Mouse (Mus musculus): ENCODE results near the gene Fignl1. TPM values are rescaled to one million over a fixed set of nuclear protein-coding genes. Genes with fewer than 3 reads are reported as not detected.

Gene Fignl1
- polyA plus RNA-seq, 1 experiment, result 0.58 TPM

GRCm38 (mm10) chr11:11815737-11816136, 7.0 kb upstream of the Fignl1 start:
- no peak for DNase-seq (ENCODE audit: extremely low spot score in 1 of 2, low spot score in 1 of 2)

GRCm38 (mm10) chr11:11811906-11812480, 3.2 kb upstream of the Fignl1 start:
- DNase-seq (ENCODE audit: extremely low spot score in 1 of 2, low spot score in 1 of 2), result peak; percentile 43 to 87

- no peak for DNase-seq (ENCODE audit: extremely low spot score in 1 of 2, low spot score in 1 of 2)
These were observed 828 bp upstream of the Fignl1 start for GRCm38 (mm10) chr11:11809404-11810175.

- DNase-seq (ENCODE audit: extremely low spot score in 1 of 2, low spot score in 1 of 2), result no peak
These were observed 535 bp downstream of the Fignl1 start for GRCm38 (mm10) chr11:11808035-11808819.

- no peak for DNase-seq (ENCODE audit: extremely low spot score in 1 of 2, low spot score in 1 of 2)
These were observed 2.8 kb downstream of the Fignl1 start for GRCm38 (mm10) chr11:11805951-11806350.

GRCm38 (mm10) chr11:11804421-11804820, 4.3 kb downstream of the Fignl1 start:
- no peak for DNase-seq (ENCODE audit: extremely low spot score in 1 of 2, low spot score in 1 of 2)

GRCm38 (mm10) chr11:11801067-11801466, 7.7 kb downstream of the Fignl1 start:
- no peak for DNase-seq (ENCODE audit: extremely low spot score in 1 of 2, low spot score in 1 of 2)

- no peak for DNase-seq (ENCODE audit: extremely low spot score in 1 of 2, low spot score in 1 of 2)
These were observed 8.5 kb downstream of the Fignl1 start for GRCm38 (mm10) chr11:11800304-11800703.

GRCm38 (mm10) chr11:11798690-11799089, 10.1 kb downstream of the Fignl1 start:
- no peak for DNase-seq (ENCODE audit: extremely low spot score in 1 of 2, low spot score in 1 of 2)

GRCm38 (mm10) chr11:11794626-11795025, 14.1 kb downstream of the Fignl1 start:
- no peak for DNase-seq (ENCODE audit: extremely low spot score in 1 of 2, low spot score in 1 of 2)

- DNase-seq (ENCODE audit: extremely low spot score in 1 of 2, low spot score in 1 of 2), result peak; percentile 23 to 87
These were observed 20.2 kb downstream of the Fignl1 start for GRCm38 (mm10) chr11:11788521-11788974.

GRCm38 (mm10) chr11:11785457-11785856, 23.3 kb downstream of the Fignl1 start:
- DNase-seq (ENCODE audit: extremely low spot score in 1 of 2, low spot score in 1 of 2), result no peak

- DNase-seq (ENCODE audit: extremely low spot score in 1 of 2, low spot score in 1 of 2), result no peak
These were observed 27.0 kb downstream of the Fignl1 start for GRCm38 (mm10) chr11:11781728-11782127.

- peak; percentile 7 to 44 for DNase-seq (ENCODE audit: extremely low spot score in 1 of 2, low spot score in 1 of 2)
These were observed 30.4 kb downstream of the Fignl1 start for GRCm38 (mm10) chr11:11778345-11778744.

GRCm38 (mm10) chr11:11777796-11778195, 31.0 kb downstream of the Fignl1 start:
- no peak for DNase-seq (ENCODE audit: extremely low spot score in 1 of 2, low spot score in 1 of 2)

- no peak for DNase-seq (ENCODE audit: extremely low spot score in 1 of 2, low spot score in 1 of 2)
These were observed 31.5 kb downstream of the Fignl1 start for GRCm38 (mm10) chr11:11777246-11777645.

GRCm38 (mm10) chr11:11776822-11777174, 32.0 kb downstream of the Fignl1 start:
- no peak for DNase-seq (ENCODE audit: extremely low spot score in 1 of 2, low spot score in 1 of 2)

GRCm38 (mm10) chr11:11776071-11776821, 32.5 kb downstream of the Fignl1 start:
- no peak for DNase-seq (ENCODE audit: extremely low spot score in 1 of 2, low spot score in 1 of 2)

- no peak for DNase-seq (ENCODE audit: extremely low spot score in 1 of 2, low spot score in 1 of 2)
These were observed 33.9 kb downstream of the Fignl1 start for GRCm38 (mm10) chr11:11774893-11775292.

- no peak for DNase-seq (ENCODE audit: extremely low spot score in 1 of 2, low spot score in 1 of 2)
These were observed 34.4 kb downstream of the Fignl1 start for GRCm38 (mm10) chr11:11774384-11774783.

- DNase-seq (ENCODE audit: extremely low spot score in 1 of 2, low spot score in 1 of 2), result no peak
These were observed 36.6 kb downstream of the Fignl1 start for GRCm38 (mm10) chr11:11772196-11772595.
